Mouse (Mus musculus) testis, adult 2 months (tissue): Measurements from ENCODE around the gene Kif22.

ENCODE experiments used
- CTCF ChIP-seq: fragments of 200-500 bp; IDR thresholded peaks from 2 replicates; pipeline ENCODE4 v1.5.1; 2012; ENCODE audit warnings: low read depth, mild to moderate bottlenecking, inconsistent platforms, low read length, moderate library complexity; ENCODE audit not compliant: control insufficient read depth, insufficient read depth, insufficient replicate concordance
- POLR2A ChIP-seq: fragments of 200-500 bp; IDR thresholded peaks from 2 replicates; pipeline ENCODE4 v1.6.1; 2012; ENCODE audit warnings: low read depth, mild to moderate bottlenecking, inconsistent platforms, low read length, moderate library complexity; ENCODE audit not compliant: control insufficient read depth

DNA sequence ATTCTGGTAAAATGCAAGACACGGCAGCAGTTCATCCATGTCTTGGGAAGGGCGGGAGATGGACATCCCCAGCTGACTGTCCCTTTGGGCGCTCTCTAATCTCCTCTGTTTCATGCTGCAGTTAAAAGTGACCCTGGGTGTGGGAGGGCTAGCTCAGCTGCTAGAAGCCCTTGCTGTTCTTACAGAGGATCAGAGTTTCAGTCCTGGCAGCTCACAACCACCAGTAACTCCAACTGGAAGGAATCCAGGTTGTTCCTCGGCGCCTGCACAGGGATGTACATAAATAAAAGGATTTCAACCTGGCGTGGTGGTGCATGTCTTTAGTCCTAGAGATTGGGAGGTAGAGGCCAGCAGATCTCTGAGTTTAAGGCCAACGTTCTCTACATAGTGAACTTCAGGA, 59.2 kb downstream of the Kif22 start:
- TF ChIP-seq CTCF (no peak), POLR2A (no peak)
